8 mouse cellular contexts compared by ENCODE assay signal in the genomic region with DNA sequence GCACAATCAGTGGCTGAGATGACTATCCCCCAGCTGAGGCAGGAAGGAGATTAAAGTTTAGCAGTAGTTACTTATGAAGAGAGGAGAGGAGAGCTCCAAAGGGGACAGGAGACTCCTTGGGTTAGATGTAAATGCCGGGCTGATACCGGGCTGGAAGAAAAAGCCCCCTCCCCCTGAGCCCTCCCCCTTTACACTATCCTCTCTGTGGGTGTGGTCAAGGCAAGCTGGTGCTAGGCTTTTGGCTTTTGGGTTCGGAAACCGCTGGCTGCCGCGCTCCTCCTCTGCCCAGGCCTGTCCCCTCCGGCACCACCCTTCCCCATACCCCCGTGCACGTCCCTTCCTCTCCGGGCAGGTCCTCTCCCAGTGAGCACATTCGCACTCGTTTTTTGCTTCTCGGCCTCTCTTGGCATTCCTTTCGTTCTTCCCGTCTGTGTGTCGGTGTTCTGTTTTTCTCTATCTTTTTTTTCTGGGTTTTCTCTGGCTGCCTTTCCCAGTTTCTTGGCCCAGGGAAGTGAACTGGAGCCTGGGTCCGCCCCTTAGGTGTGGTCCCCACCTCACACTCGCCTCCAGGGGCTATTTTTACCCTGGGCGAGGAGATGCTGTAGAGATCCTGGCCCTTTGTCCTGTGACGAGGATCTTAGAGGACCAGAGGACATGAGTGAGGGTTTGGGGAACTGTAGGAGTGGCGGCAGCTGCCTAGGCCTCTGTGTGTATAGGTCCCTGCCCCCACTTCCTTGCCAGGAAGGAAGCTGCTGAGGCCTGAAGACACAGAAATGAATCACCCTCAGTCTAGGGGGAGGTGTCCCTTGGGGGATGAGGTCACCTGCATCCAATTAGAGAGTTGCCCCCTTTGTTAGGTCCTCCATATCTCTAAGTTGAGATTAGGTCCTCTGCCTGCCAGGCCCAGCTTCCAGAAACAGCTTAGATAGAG. TPM values are rescaled to one million over a fixed set of nuclear protein-coding genes. Genes with fewer than 3 reads are reported as not detected.
DNase-seq lines count a peak whose midpoint lies in the region; ATAC-seq and TF ChIP-seq lines count a peak whose summit lies in the region.

No protein-coding gene starts in this region.

- H3K4me2 ChIP-seq in intestine, embryonic 15.5 days (replicated peaks), result peak overlapping the region; percentile 99
- peak overlapping the region; percentile 38 for H3K4me2 ChIP-seq in neural tube, embryonic 14.5 days (ENCODE audit: low read depth, low read length)

- peak overlapping the region; percentile 61 for H3K4me3 ChIP-seq in intestine, embryonic 15.5 days (replicated peaks)
- H3K4me3 ChIP-seq in lung, adult 2 months (replicated peaks; ENCODE audit: extremely low read depth, low read depth, low read length), result peak overlapping the region; percentile 83
- H3K4me3 ChIP-seq in neural tube, embryonic 14.5 days (ENCODE audit: low read depth, low read length), result peak overlapping the region; percentile 31

- H3K9me3 ChIP-seq in intestine, embryonic 15.5 days, result 0 out of 2 replicates have a peak, but pooled peaks cover 4% of the 10 kb centered on the region
- no peaks in the 10 kb centered on the region for H3K9me3 ChIP-seq in neural tube, embryonic 14.5 days (ENCODE audit: control insufficient read depth, low read length)

- TF ChIP-seq POLR2A in lung, adult 2 months (IDR thresholded peaks at IDR 0.05; ENCODE audit: borderline replicate concordance, extremely low read depth, low read depth, low read length), result peak; percentile 97

- DNase-seq in right cerebral cortex, postnatal 10 days (ENCODE audit: low spot score in 2 of 2), result peak; percentile 57 to 72
- no peak for DNase-seq in right cerebral cortex, postnatal 25 days
- peak; percentile 50 to 51 for DNase-seq in cerebellum, postnatal 36 days
- DNase-seq in gastrocnemius, postnatal 36 days, result peak; percentile 49 to 54
- DNase-seq in lung, adult 2 months, result peak; percentile 67
- peak; percentile 61 to 69 for DNase-seq in urinary bladder, postnatal 36 days (ENCODE audit: low spot score in 2 of 2)

- H3K9ac ChIP-seq in intestine, embryonic 15.5 days, result peak overlapping the region; percentile 73
- H3K9ac ChIP-seq in neural tube, embryonic 14.5 days (replicated peaks; ENCODE audit: low read depth, low read length), result peak overlapping the region; percentile 54

- peak overlapping the region; percentile 97 for H3K27ac ChIP-seq in intestine, embryonic 15.5 days
- H3K27ac ChIP-seq in neural tube, embryonic 14.5 days (ENCODE audit: low read depth, low read length), result peak overlapping the region; percentile 82

- WGBS in intestine, embryonic 15.5 days, result under 1% methylated on average over 21 of the region's 21 CpGs
- WGBS in lung, adult 2 months, result 2% methylated on average over 21 of the region's 21 CpGs
- 4% methylated on average over 19 of the region's 21 CpGs for WGBS in neural tube, embryonic 14.5 days

- ATAC-seq in intestine, embryonic 15.5 days, result peak; percentile 59
- ATAC-seq in neural tube, embryonic 14.5 days (ENCODE audit: low read depth), result peak; percentile 57

- peaks cover 36% of the 10 kb centered on the region for H3K4me1 ChIP-seq in intestine, embryonic 15.5 days (replicated peaks)
- peaks cover 37% of the 10 kb centered on the region for H3K4me1 ChIP-seq in lung, adult 2 months (ENCODE audit: control insufficient read depth, insufficient read depth, low read length)
- H3K4me1 ChIP-seq in neural tube, embryonic 14.5 days (ENCODE audit: control insufficient read depth, insufficient read depth, low read length), result peaks cover 5% of the 10 kb centered on the region; the same call in 1 of the 2 replicates

- peaks cover 24% of the 10 kb centered on the region for H3K36me3 ChIP-seq in intestine, embryonic 15.5 days
- no peaks in the 10 kb centered on the region for H3K36me3 ChIP-seq in neural tube, embryonic 14.5 days (ENCODE audit: control insufficient read depth, insufficient read depth, low read length)

- no peak for TF ChIP-seq CTCF in lung, adult 2 months (IDR thresholded peaks at IDR 0.05; ENCODE audit: insufficient read depth, low read length)

- H3K27me3 ChIP-seq in intestine, embryonic 15.5 days (replicated peaks), result no peaks in the 10 kb centered on the region
- no peaks in the 10 kb centered on the region for H3K27me3 ChIP-seq in neural tube, embryonic 14.5 days (ENCODE audit: control insufficient read depth, insufficient read depth, low read length)

- intact Hi-C loops in gastrocnemius, postnatal 36 days (cut with DNase I), result no loop called here

RNA-seq across cellular contexts. Expression of a gene that starts 1.7 kb away (rescaled TPM):
- 10 to 100 TPM; 10.9 to 12.0 TPM for total RNA-seq in gastrocnemius, postnatal 36 days (2021)
- polyA plus RNA-seq in intestine, embryonic 15.5 days (2015; fragmentation: Nextera tagmentation; extraction: Ambion mirVana), result 385 and 387 TPM in 2 replicates
- 124 and 153 TPM in 2 replicates for polyA plus RNA-seq in lung, adult 2 months (2012; rRNA removed)
- 13.3 and 37.0 TPM in 2 replicates for polyA plus RNA-seq in neural tube, embryonic 14.5 days (2014; fragmentation: Nextera tagmentation; extraction: Ambion mirVana)

RNA-seq across cellular contexts. Expression of a gene that starts 4.9 kb away (rescaled TPM):
- total RNA-seq in gastrocnemius, postnatal 36 days (2021), result under 1 TPM; 0.20 to 0.35 TPM
- 3.0 and 3.1 TPM in 2 replicates for polyA plus RNA-seq in intestine, embryonic 15.5 days (2015; fragmentation: Nextera tagmentation; extraction: Ambion mirVana)
- 5.4 and 6.0 TPM in 2 replicates for polyA plus RNA-seq in lung, adult 2 months (2012; rRNA removed)
- polyA plus RNA-seq in neural tube, embryonic 14.5 days (2014; fragmentation: Nextera tagmentation; extraction: Ambion mirVana), result 1.9 and 2.2 TPM in 2 replicates

RNA-seq across cellular contexts. Expression of a gene that starts 7.4 kb away (rescaled TPM):
- total RNA-seq in gastrocnemius, postnatal 36 days (2021), result 1 to 10 TPM; 8.4 to 8.9 TPM
- 185 and 190 TPM in 2 replicates for polyA plus RNA-seq in intestine, embryonic 15.5 days (2015; fragmentation: Nextera tagmentation; extraction: Ambion mirVana)
- 137 and 141 TPM in 2 replicates for polyA plus RNA-seq in lung, adult 2 months (2012; rRNA removed)
- polyA plus RNA-seq in neural tube, embryonic 14.5 days (2014; fragmentation: Nextera tagmentation; extraction: Ambion mirVana), result 269 and 303 TPM in 2 replicates

RNA-seq across cellular contexts. Expression of a gene that starts 13.8 kb away (rescaled TPM):
- total RNA-seq in gastrocnemius, postnatal 36 days (2021), result not detected
- not detected in 2 replicates for polyA plus RNA-seq in intestine, embryonic 15.5 days (2015; fragmentation: Nextera tagmentation; extraction: Ambion mirVana)
- 3.8 and 90.0 TPM in 2 replicates for polyA plus RNA-seq in lung, adult 2 months (2012; rRNA removed)
- not detected in 2 replicates for polyA plus RNA-seq in neural tube, embryonic 14.5 days (2014; fragmentation: Nextera tagmentation; extraction: Ambion mirVana)

RNA-seq across cellular contexts. Expression of a gene that starts 14.6 kb away (rescaled TPM):
- total RNA-seq in gastrocnemius, postnatal 36 days (2021), result not detected
- polyA plus RNA-seq in intestine, embryonic 15.5 days (2015; fragmentation: Nextera tagmentation; extraction: Ambion mirVana), result 0.23 and 0.35 TPM in 2 replicates
- 1.0 and 2.1 TPM in 2 replicates for polyA plus RNA-seq in lung, adult 2 months (2012; rRNA removed)
- polyA plus RNA-seq in neural tube, embryonic 14.5 days (2014; fragmentation: Nextera tagmentation; extraction: Ambion mirVana), result 0.12 and 0.15 TPM in 2 replicates

Comparison
In these comparisons a context has a peak if more than half of its experiments do, and no peak if none do; other contexts are left out.
1. H3K4me3 ChIP-seq: peak in every context shown above with its lines; median percentile 83 in lung, adult 2 months; 61 in intestine, embryonic 15.5 days; 31 in neural tube, embryonic 14.5 days.